Mouse (Mus musculus) urinary bladder, adult 2 months (tissue): ENCODE data around the gene Olfr799. TPM values are rescaled to one million over a fixed set of nuclear protein-coding genes. Genes with fewer than 3 reads are reported as not detected.

ENCODE experiments used
- DNase-seq: peaks from one replicate; pipeline ENCODE4 v3.0.0; 2022; ENCODE audit warnings: low spot score
- polyA plus RNA-seq: library from polyadenylated mRNA; depleted of rRNA; stranded (reverse); fragments of >200 nt; gene quantifications from 2 replicates; pipeline ENCODE4 v1.2.3, GENCODE M21; 2012; rRNA removed

Gene Olfr799
- not detected in 2 replicates for polyA plus RNA-seq

GRCm38 (mm10) chr10:129637184-129637583, at the start of gene Olfr799:
Olfr799 (plus strand) TSS chr10:129637484.
- DNase-seq, result no peak

- DNase-seq, result no peak
These were observed 24.8 kb upstream of the Olfr799 start, which contains the start of gene Olfr796 for GRCm38 (mm10) chr10:129612470-129612869. Olfr796 (minus strand) TSS chr10:129612570.

GRCm38 (mm10) chr10:129621724-129622123, 15.6 kb upstream of the Olfr799 start:
- DNase-seq, result no peak

- DNase-seq, result no peak
These were observed 14.0 kb upstream of the Olfr799 start for GRCm38 (mm10) chr10:129623251-129623650.

- no peak for DNase-seq
These were observed 9.4 kb upstream of the Olfr799 start, which contains the start of gene Olfr798 for GRCm38 (mm10) chr10:129627834-129628233. Olfr798 (minus strand) TSS chr10:129627934.

GRCm38 (mm10) chr10:129651763-129652162, 14.5 kb downstream of the Olfr799 start:
- no peak for DNase-seq

- no peak for DNase-seq
These were observed 20.1 kb downstream of the Olfr799 start, which contains the start of gene Olfr800 for GRCm38 (mm10) chr10:129657394-129657793. Olfr800 (plus strand) TSS chr10:129657694.

GRCm38 (mm10) chr10:129673765-129674164, 36.5 kb downstream of the Olfr799 start, which contains the start of gene Olfr801:
Olfr801 (minus strand) TSS chr10:129673865.
- no peak for DNase-seq

GRCm38 (mm10) chr10:129688069-129688468, 50.8 kb downstream of the Olfr799 start, which contains the start of gene Olfr802:
Olfr802 (minus strand) TSS chr10:129688169.
- no peak for DNase-seq

- DNase-seq, result no peak
These were observed 56.9 kb downstream of the Olfr799 start, which contains the start of gene Olfr803 for GRCm38 (mm10) chr10:129694186-129694585. Olfr803 (minus strand) TSS chr10:129694286.

Other genes starting within 250 kb of the Olfr799 start
- gene Olfr785, start 232.1 kb upstream of the Olfr799 start, polyA plus RNA-seq, result not detected in 2 replicates
- not detected in 2 replicates for gene Olfr786, start 210.2 kb upstream of the Olfr799 start, polyA plus RNA-seq
- not detected in 2 replicates for gene Olfr787, start 175.6 kb upstream of the Olfr799 start, polyA plus RNA-seq
- not detected in 2 replicates for gene Olfr788, start 166.5 kb upstream of the Olfr799 start, polyA plus RNA-seq
- gene Olfr789, start 152.7 kb upstream of the Olfr799 start, polyA plus RNA-seq, result not detected in 2 replicates
- gene Olfr790, start 139.0 kb upstream of the Olfr799 start, polyA plus RNA-seq, result not detected in 2 replicates
- not detected in 2 replicates for gene Olfr791, start 115.7 kb upstream of the Olfr799 start, polyA plus RNA-seq
- gene Olfr792, start 98.3 kb upstream of the Olfr799 start, polyA plus RNA-seq, result not detected in 2 replicates
- not detected in 2 replicates for gene Olfr794, start 69.8 kb upstream of the Olfr799 start, polyA plus RNA-seq
- not detected in 2 replicates for gene Olfr796, start 24.9 kb upstream of the Olfr799 start, polyA plus RNA-seq
- gene Olfr798, start 9.6 kb upstream of the Olfr799 start, polyA plus RNA-seq, result not detected in 2 replicates
- gene Olfr800, start 20.2 kb downstream of the Olfr799 start, polyA plus RNA-seq, result not detected in 2 replicates
- gene Olfr801, start 36.4 kb downstream of the Olfr799 start, polyA plus RNA-seq, result not detected in 2 replicates
- gene Olfr802, start 50.7 kb downstream of the Olfr799 start, polyA plus RNA-seq, result not detected in 2 replicates
- not detected in 2 replicates for gene Olfr803, start 56.8 kb downstream of the Olfr799 start, polyA plus RNA-seq
- gene Olfr804, start 65.7 kb downstream of the Olfr799 start, polyA plus RNA-seq, result not detected in 2 replicates
- gene Olfr805, start 91.9 kb downstream of the Olfr799 start, polyA plus RNA-seq, result not detected in 2 replicates
- not detected in 2 replicates for gene Olfr806, start 104.4 kb downstream of the Olfr799 start, polyA plus RNA-seq
- not detected in 2 replicates for gene Olfr807, start 120.3 kb downstream of the Olfr799 start, polyA plus RNA-seq
- not detected in 2 replicates for gene Olfr808, start 128.0 kb downstream of the Olfr799 start, polyA plus RNA-seq
- gene Olfr809, start 137.2 kb downstream of the Olfr799 start, polyA plus RNA-seq, result not detected in 2 replicates
- not detected in 2 replicates for gene Olfr810, start 157.4 kb downstream of the Olfr799 start, polyA plus RNA-seq
- gene Olfr811, start 166.9 kb downstream of the Olfr799 start, polyA plus RNA-seq, result not detected in 2 replicates
- not detected in 2 replicates for gene Olfr812, start 208.6 kb downstream of the Olfr799 start, polyA plus RNA-seq
- not detected in 2 replicates for gene Olfr813, start 217.9 kb downstream of the Olfr799 start, polyA plus RNA-seq
- not detected in 2 replicates for gene Olfr814, start 242.4 kb downstream of the Olfr799 start, polyA plus RNA-seq